Mouse (Mus musculus) MEL (cell line): ENCODE results near the gene Jmy. TPM values are rescaled to one million over a fixed set of nuclear protein-coding genes. Genes with fewer than 3 reads are reported as not detected.

Experiments used
- DNase-seq: peaks from one replicate; pipeline ENCODE4 v3.0.0; 2011; ENCODE audit warnings: low read depth, low spot score
- H3K27ac ChIP-seq: 2 replicates; pipeline ENCODE4 v1.5.1; 2012; ENCODE audit warnings: low read depth, mild to moderate bottlenecking, control low read depth, low read length, moderate library complexity; ENCODE audit not compliant: control insufficient read depth
- H3K27me3 ChIP-seq, 2 experiments: fragments of 150-350 bp in 1 of 2; sonication (generic) in 1 of 2; 2 replicates each; pipeline ENCODE4 v1.6.1; 2012; ENCODE audit warnings: low read length in 2 of 2, mild to moderate bottlenecking in 2 of 2, improper control_type of control experiment in 1 of 2, moderate library complexity in 1 of 2; ENCODE audit not compliant: insufficient read depth in 2 of 2, control insufficient read depth in 1 of 2
- H3K36me3 ChIP-seq, 2 experiments: 2 replicates each; pipeline ENCODE4 v1.6.1; 2012 to 2014; ENCODE audit warnings: low read length in 2 of 2, improper control_type of control experiment in 1 of 2, inconsistent platforms in 1 of 2, mild to moderate bottlenecking in 1 of 2; ENCODE audit not compliant: insufficient read depth in 2 of 2, control insufficient read depth in 1 of 2
- H3K4me1 ChIP-seq, 2 experiments: fragments of 150-350 bp in 1 of 2; sonication (generic) in 1 of 2; 2 replicates each; pipeline ENCODE4 v1.6.1; 2012; ENCODE audit warnings: low read length in 2 of 2, improper control_type of control experiment in 1 of 2, mild to moderate bottlenecking in 1 of 2; ENCODE audit not compliant: insufficient read depth in 2 of 2, control insufficient read depth in 1 of 2
- H3K4me3 ChIP-seq, 2 experiments: fragments of 150-350 bp in 1 of 2; sonication (generic) in 1 of 2; 2 replicates each; pipeline ENCODE4 v1.5.1; 2012; ENCODE audit warnings: low read depth in 2 of 2, low read length in 2 of 2, mild to moderate bottlenecking in 2 of 2, moderate library complexity in 2 of 2, control low read depth in 1 of 2, improper control_type of control experiment in 1 of 2; ENCODE audit not compliant: control insufficient read depth in 1 of 2, insufficient read depth in 1 of 2
- H3K79me2 ChIP-seq: 2 replicates; pipeline ENCODE4 v1.6.1; 2012; ENCODE audit warnings: mild to moderate bottlenecking, low read length, moderate library complexity; ENCODE audit not compliant: control insufficient read depth, poor library complexity, insufficient read depth
- H3K9ac ChIP-seq: 2 replicates; pipeline ENCODE4 v1.6.1; 2012; ENCODE audit warnings: low read depth, mild to moderate bottlenecking, control low read depth, low read length, moderate library complexity; ENCODE audit not compliant: control insufficient read depth, poor library complexity, severe bottlenecking
- H3K9me3 ChIP-seq: fragments of 150-350 bp; sonication (generic); replicated peaks from 2 replicates; pipeline ENCODE4 v1.6.1; 2012; ENCODE audit warnings: mild to moderate bottlenecking, low read length, improper control_type of control experiment, moderate library complexity; ENCODE audit not compliant: insufficient read depth
- CHD2 ChIP-seq: IDR thresholded peaks from 2 replicates; pipeline ENCODE4 v1.6.1; 2011; ENCODE audit warnings: low read length, improper control_type of control experiment
- CTCF ChIP-seq, 3 experiments: IDR thresholded peaks in 2 of 3; conservative IDR thresholded peaks in 1 of 3; 2 replicates each; pipeline ENCODE4 v1.5.1; 2011 to 2012; ENCODE audit warnings: low read length in 3 of 3, low read depth in 2 of 3, mild to moderate bottlenecking in 2 of 3, improper control_type of control experiment in 1 of 3, inconsistent platforms in 1 of 3, mixed read lengths in 1 of 3, moderate library complexity in 1 of 3; ENCODE audit not compliant: control insufficient read depth in 1 of 3, insufficient read depth in 1 of 3, poor library complexity in 1 of 3, severe bottlenecking in 1 of 3
- E2F4 ChIP-seq: IDR thresholded peaks from 2 replicates; pipeline ENCODE4 v1.6.1; 2011; ENCODE audit warnings: low read depth, low read length, improper control_type of control experiment, borderline replicate concordance
- JUND ChIP-seq: IDR thresholded peaks from 2 replicates; pipeline ENCODE4 v1.6.1; 2011; ENCODE audit warnings: low read depth, mild to moderate bottlenecking, improper control_type of control experiment, low read length
- MAFK ChIP-seq: IDR thresholded peaks from 2 replicates; pipeline ENCODE4 v1.6.1; 2011; ENCODE audit warnings: low read depth, mild to moderate bottlenecking, low read length, improper control_type of control experiment, borderline replicate concordance
- MAZ ChIP-seq: IDR thresholded peaks from 2 replicates; pipeline ENCODE4 v1.6.1; 2012; ENCODE audit warnings: low read depth, mild to moderate bottlenecking, inconsistent platforms, low read length, improper control_type of control experiment
- RCOR1 ChIP-seq: IDR thresholded peaks from 2 replicates; pipeline ENCODE4 v1.6.1; 2012; ENCODE audit warnings: low read depth, mild to moderate bottlenecking, inconsistent platforms, low read length, improper control_type of control experiment
- TBP ChIP-seq: IDR thresholded peaks from 2 replicates; pipeline ENCODE4 v1.8.0; 2011; ENCODE audit warnings: low read depth, low read length, improper control_type of control experiment
- UBTF ChIP-seq: IDR thresholded peaks from 2 replicates; pipeline ENCODE4 v1.6.1; 2012; ENCODE audit warnings: low read depth, mild to moderate bottlenecking, inconsistent platforms, low read length, improper control_type of control experiment, moderate library complexity, borderline replicate concordance; ENCODE audit not compliant: insufficient read depth
- polyA plus RNA-seq, 2 experiments: library from polyadenylated mRNA; stranded (reverse) in 1 of 2; unstranded in 1 of 2; fragments of >175 nt in 1 of 2; fragments of >200 nt in 1 of 2; gene quantifications; 2 replicates each; pipeline versions ENCODE4 v1.2.1 to v1.2.4; 2012; ENCODE audit warnings: low replicate concordance in 2 of 2, low read depth in 1 of 2; ENCODE audit not compliant: insufficient read length in 2 of 2, insufficient read depth in 1 of 2, missing spikeins in 1 of 2
- total RNA-seq: library from RNA; depleted of rRNA; stranded (reverse); fragments of 300-350 nt; gene quantifications from 2 replicates; pipeline ENCODE4 v1.2.3, GENCODE M21; 2012

Gene Jmy
- total and polyA plus RNA-seq, 3 experiments = 5.5 to 21.9 (median 9.3) TPM

DNA sequence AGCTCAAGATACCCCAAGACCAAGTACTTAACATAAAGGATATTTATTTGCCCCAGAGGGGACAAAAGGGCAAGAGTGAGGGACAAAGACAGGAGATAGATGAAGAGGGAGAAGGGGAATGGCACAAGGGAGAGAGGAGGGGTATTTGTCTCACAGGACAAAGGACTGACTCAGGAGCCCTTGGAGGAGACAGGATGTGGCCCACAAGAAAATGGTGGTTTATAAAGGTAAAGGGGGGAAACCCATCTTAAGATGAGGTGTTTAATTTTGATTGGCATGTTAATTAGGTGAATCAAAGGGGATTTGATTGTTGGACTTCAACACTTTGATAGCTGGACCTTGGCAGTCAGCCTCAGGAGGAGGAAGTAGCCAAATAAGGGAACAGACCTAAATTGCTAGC, 44.7 kb upstream of the Jmy start:
- TF ChIP-seq TBP = no peak
- TF ChIP-seq MAZ = no peak
- Histone ChIP-seq H3K4me3 (no peak overlapping the region), H3K79me2 (no peaks in the 10 kb centered on the region), H3K36me3 (no peaks in the 10 kb centered on the region), H3K27me3 (no peaks in the 10 kb centered on the region; a peak in 1 of 4 replicates), H3K4me1 (no peaks in the 10 kb centered on the region), H3K27ac (no peak overlapping the region), H3K9me3 (no peaks in the 10 kb centered on the region), H3K9ac (no peak overlapping the region)
- no peak for DNase-seq

DNA sequence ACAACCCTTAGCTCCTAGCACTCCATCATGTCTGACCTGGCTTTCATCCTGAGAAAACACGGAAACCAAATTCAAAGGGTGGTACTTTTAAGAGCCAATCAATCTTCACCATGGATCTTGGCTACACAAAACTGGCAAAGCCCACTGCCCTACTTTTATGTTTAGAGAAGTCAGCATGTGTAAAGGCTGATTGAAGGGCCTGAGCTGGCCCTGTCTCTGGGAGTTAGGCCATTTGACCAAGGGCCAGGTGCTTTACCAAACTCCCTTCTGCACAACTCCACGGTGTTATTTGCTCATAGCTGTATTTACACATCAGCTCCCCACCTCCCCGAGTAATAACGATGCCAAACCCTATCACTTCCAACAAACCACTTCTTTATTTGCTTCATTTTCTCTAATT, 39.7 kb upstream of the Jmy start:
- no peaks in the 10 kb centered on the region for H3K79me2 ChIP-seq
- H3K36me3 ChIP-seq = no peaks in the 10 kb centered on the region
- H3K27me3 ChIP-seq = no peaks in the 10 kb centered on the region
- H3K9ac ChIP-seq = no peak overlapping the region
- H3K4me3 ChIP-seq = no peak overlapping the region
- no peaks in the 10 kb centered on the region for H3K4me1 ChIP-seq
- DNase-seq = no peak
- H3K9me3 ChIP-seq = no peaks in the 10 kb centered on the region
- H3K27ac ChIP-seq = no peak overlapping the region
- TF ChIP-seq UBTF (no peak), JUND (no peak), CHD2 (no peak), MAZ (no peak), CTCF (IDR thresholded peaks at IDR 0.05 in 2 of 3, conservative IDR thresholded peaks at IDR 0.05 in 1 of 3; ENCODE audit: control insufficient read depth in 1 of 3, insufficient read depth in 1 of 3, low read depth in 2 of 3, low read length in 3 of 3, poor library complexity in 1 of 3, severe bottlenecking in 1 of 3) (no peak), RCOR1 (no peak), E2F4 (no peak)

DNA sequence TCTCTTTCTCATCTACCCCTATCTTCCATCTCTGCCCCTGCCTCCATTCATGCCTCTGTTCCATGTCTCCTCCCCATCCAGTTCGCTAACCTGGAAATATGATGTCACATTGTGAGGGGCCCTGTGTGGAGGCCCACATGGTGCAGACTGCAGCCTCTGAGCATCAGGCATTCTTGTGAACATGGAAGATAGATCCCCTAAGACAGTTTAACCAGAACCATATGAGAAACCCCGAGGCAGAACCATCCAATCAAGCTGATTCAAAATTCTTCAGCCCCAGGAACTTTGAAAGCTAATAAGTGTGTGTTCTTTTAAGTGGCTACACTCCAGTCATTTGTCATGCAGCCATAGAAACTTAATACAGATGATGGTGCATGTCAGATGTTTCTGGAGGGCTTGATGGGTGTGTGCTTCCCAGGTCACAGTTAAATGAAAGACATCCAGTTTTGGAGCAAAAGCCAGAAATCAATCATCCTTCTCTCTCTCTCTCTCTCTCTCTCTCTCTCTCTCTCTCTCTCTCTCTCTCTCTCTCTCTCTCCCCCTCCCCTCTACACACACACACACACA, 19.2 kb upstream of the Jmy start:
- DNase-seq = no peak
- no peak for TF ChIP-seq MAFK
- H3K9ac ChIP-seq = no peak overlapping the region
- H3K79me2 ChIP-seq = no peaks in the 10 kb centered on the region
- peaks cover 2 to 4% of the 10 kb centered on the region in 2 experiments for H3K4me1 ChIP-seq
- H3K27ac ChIP-seq = no peak overlapping the region
- H3K9me3 ChIP-seq = no peaks in the 10 kb centered on the region
- H3K27me3 ChIP-seq = no peaks in the 10 kb centered on the region; a peak in 1 of 4 replicates
- H3K4me3 ChIP-seq = no peak overlapping the region
- H3K36me3 ChIP-seq = peaks cover 0 to under 1% of the 10 kb centered on the region in 2 experiments; a peak in 2 of 4 replicates
